Mouse (Mus musculus) pancreas, adult 10 weeks (tissue): ENCODE data around the gene 1700020N01Rik. TPM values are rescaled to one million over a fixed set of nuclear protein-coding genes. Genes with fewer than 3 reads are reported as not detected.

Experiments used
- polyA plus RNA-seq: library from polyadenylated mRNA; stranded (reverse); fragments of 350-450 nt; fragmentation: Illumina TruSeq; extraction: RNeasy Lipid Tissue Mini Kit (QIAGEN cat#74804); gene quantifications from one replicate; pipeline ENCODE4 v1.2.3, GENCODE M21; 2015; ENCODE audit warnings: low read depth, low replicate concordance; ENCODE audit not compliant: insufficient read depth

Gene 1700020N01Rik
- not detected for polyA plus RNA-seq

GRCm38 (mm10) chr10:21592896-21593380 lies at the start of gene 1700020N01Rik:
Gene 1700020N01Rik, plus strand, starts transcription at chr10:21593145.

Other genes starting within 250 kb of the 1700020N01Rik start
- not detected for gene Aldh8a1, start 215.9 kb upstream of the 1700020N01Rik start, polyA plus RNA-seq